Mouse (Mus musculus): ENCODE measurements around the gene Best3.

- TF ChIP-seq POLR2A (IDR thresholded peaks at IDR 0.05; ENCODE audit: extremely low read depth, insufficient read depth, low read length) (no peak), CTCF (IDR thresholded peaks at IDR 0.05; ENCODE audit: low read depth, low read length) (no peak)
Measured at GRCm38 (mm10) chr10:116968741-116969140, 17.4 kb upstream of the Best3 start.

Data from liver, adult 2 months (tissue).